9 mouse cellular contexts compared by ENCODE assay signal in the genomic region with DNA sequence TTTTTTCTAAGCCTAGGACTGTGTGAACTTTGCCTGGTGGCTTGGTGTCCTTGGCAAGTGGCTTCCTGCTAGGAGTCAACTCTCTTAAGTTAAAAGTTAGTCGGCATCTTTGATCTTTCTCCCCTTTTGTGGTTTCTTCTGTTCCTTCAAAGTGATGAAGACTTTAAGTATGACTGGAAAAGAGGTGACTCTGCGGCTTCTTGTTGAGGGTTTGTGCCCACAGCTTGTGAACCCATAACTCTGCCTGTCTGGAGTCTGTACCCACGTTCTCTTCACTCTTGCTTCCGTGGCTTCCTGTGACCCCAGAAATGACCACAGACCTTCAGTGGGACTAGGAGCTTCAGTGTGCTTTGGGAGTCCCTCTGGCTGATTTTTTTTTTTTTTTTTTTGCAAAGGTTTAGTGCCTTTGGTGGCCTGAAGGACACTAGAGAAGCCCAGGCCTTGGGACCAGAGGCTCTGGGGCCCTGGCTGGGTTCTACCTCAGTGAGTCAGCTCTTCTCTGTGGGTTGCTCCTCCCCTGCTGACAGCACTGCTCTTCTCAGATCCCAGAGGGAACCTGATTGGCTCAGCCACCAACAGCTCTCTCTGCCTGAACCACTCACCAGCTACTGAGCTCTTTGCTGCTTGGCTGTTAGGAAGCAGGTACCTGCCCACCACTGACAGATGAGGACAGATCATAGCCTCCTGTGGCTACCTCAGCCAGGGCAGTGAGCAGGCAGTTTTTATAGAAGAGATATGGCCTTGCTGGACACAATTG. TPM values are rescaled to one million over a fixed set of nuclear protein-coding genes. Genes with fewer than 3 reads are reported as not detected.
DNase-seq lines count a peak whose midpoint lies in the region; ATAC-seq and TF ChIP-seq lines count a peak whose summit lies in the region.
"Had no signal": no experiment of that assay in that cellular context is flagged by ENCODE, and none has a peak within 500 bp of the region (broad histone marks: within the 10 kb centered on the region; RNA-seq: fewer than 3 reads in every experiment).

No protein-coding gene starts in this region.

- peak; percentile 85 for ATAC-seq in stomach, embryonic 16.5 days (ENCODE audit: insufficient read depth, low FRiP score)

- no peaks in the 10 kb centered on the region for H3K36me3 ChIP-seq in heart, embryonic 10.5 days
- no peaks in the 10 kb centered on the region for H3K36me3 ChIP-seq in stomach, embryonic 16.5 days (ENCODE audit: control insufficient read depth, insufficient read depth, low read length)
- H3K36me3 ChIP-seq: neural tube, embryonic 12.5 days had no signal

- no peaks in the 10 kb centered on the region for H3K27me3 ChIP-seq in heart, embryonic 10.5 days (ENCODE audit: insufficient read depth, poor library complexity, severe bottlenecking)
- H3K27me3 ChIP-seq in stomach, embryonic 16.5 days (ENCODE audit: control insufficient read depth, insufficient read depth, low read length), result no peaks in the 10 kb centered on the region
- H3K27me3 ChIP-seq: neural tube, embryonic 12.5 days had no signal

- no peak overlapping the region for H3K9ac ChIP-seq in stomach, embryonic 16.5 days (ENCODE audit: low read length)
- H3K9ac ChIP-seq: neural tube, embryonic 12.5 days had no signal

- peak; percentile 96 for DNase-seq in heart, embryonic 10.5 days (ENCODE audit: low spot score)
- no peak for DNase-seq in heart, postnatal 4 days
- DNase-seq in B cell, adult 2 months, result peak; percentile 71 to 74
- DNase-seq in liver, result peak; percentile 93
- DNase-seq in left cerebral cortex, adult 18-20 months (ENCODE audit: low spot score in 2 of 2), result no peak
- no peak for DNase-seq in cerebellum, postnatal 14 days

- TF ChIP-seq CTCF in bone marrow, adult 2 months (IDR thresholded peaks at IDR 0.05; ENCODE audit: control insufficient read depth, insufficient read depth, low read length), result no peak

- H3K4me3 ChIP-seq in heart, embryonic 10.5 days, result no peak overlapping the region
- no peak overlapping the region for H3K4me3 ChIP-seq in bone marrow, adult 2 months (replicated peaks; ENCODE audit: control insufficient read depth, low read depth, low read length)
- no peak overlapping the region for H3K4me3 ChIP-seq in stomach, embryonic 16.5 days (replicated peaks; ENCODE audit: low read length)
- H3K4me3 ChIP-seq: neural tube, embryonic 12.5 days had no signal

- peak overlapping the region; percentile 73 for H3K27ac ChIP-seq in heart, embryonic 10.5 days
- H3K27ac ChIP-seq in bone marrow, adult 2 months (ENCODE audit: control insufficient read depth, insufficient read depth, low read depth, low read length, poor library complexity), result peak overlapping the region; percentile 69
- no peak overlapping the region for H3K27ac ChIP-seq in stomach, embryonic 16.5 days (ENCODE audit: low read length)
- H3K27ac ChIP-seq: neural tube, embryonic 12.5 days had no signal

- peaks cover 19% of the 10 kb centered on the region; the same call in 1 of the 2 replicates for H3K4me1 ChIP-seq in heart, embryonic 10.5 days
- H3K4me1 ChIP-seq in bone marrow, adult 2 months (ENCODE audit: control insufficient read depth, insufficient read depth, low read length), result peaks cover 30% of the 10 kb centered on the region
- no peaks in the 10 kb centered on the region for H3K4me1 ChIP-seq in stomach, embryonic 16.5 days (ENCODE audit: control insufficient read depth, insufficient read depth, low read length)
- H3K4me1 ChIP-seq: neural tube, embryonic 12.5 days had no signal

- H3K4me2 ChIP-seq in stomach, embryonic 16.5 days (ENCODE audit: low read depth, low read length), result no peak overlapping the region
- H3K4me2 ChIP-seq: neural tube, embryonic 12.5 days had no signal

- H3K9me3 ChIP-seq in heart, embryonic 10.5 days, result no peaks in the 10 kb centered on the region
- no peaks in the 10 kb centered on the region for H3K9me3 ChIP-seq in stomach, embryonic 16.5 days (replicated peaks; ENCODE audit: control insufficient read depth, low read length)
- H3K9me3 ChIP-seq: neural tube, embryonic 12.5 days had no signal

- TF ChIP-seq POLR2A in bone marrow, adult 2 months (IDR thresholded peaks at IDR 0.05; ENCODE audit: borderline replicate concordance, control insufficient read depth, low read depth, low read length), result no peak

- 79% methylated on average over 4 of the region's 4 CpGs for WGBS in heart, embryonic 10.5 days
- WGBS in bone marrow, adult 2 months, result 7% methylated on average over 4 of the region's 4 CpGs
- WGBS in stomach, embryonic 16.5 days, result 84% methylated on average over 4 of the region's 4 CpGs

RNA-seq across cellular contexts. Expression of gene Inpp5d, which starts 17.2 kb away (rescaled TPM):
- 5.1 and 6.0 TPM in 2 replicates for polyA plus RNA-seq in heart, embryonic 10.5 days (2016; fragmentation: Nextera tagmentation; extraction: Ambion mirVana)
- 10 to 100 TPM; 10.7 to 15.6 TPM for total RNA-seq in heart, postnatal 4 days (2021)
- polyA plus RNA-seq in bone marrow, adult 2 months (2011; ENCODE audit: insufficient read depth, insufficient read length, low replicate concordance, missing spikeins), result 47.2 and 80.4 TPM in 2 replicates
- polyA plus RNA-seq in stomach, embryonic 16.5 days (2015; fragmentation: Nextera tagmentation; extraction: Ambion mirVana), result 6.3 and 8.6 TPM in 2 replicates
- 10 to 100 TPM; 14.9 to 15.3 TPM for total RNA-seq in left cerebral cortex, adult 18-20 months (2021)

Comparison
In these comparisons a context has a peak if more than half of its experiments do, and no peak if none do; other contexts are left out.
1. DNase-seq: peak in heart, embryonic 10.5 days (single experiment), B cell, adult 2 months (2 of 2) and liver (single experiment); none in heart, postnatal 4 days (single experiment), left cerebral cortex, adult 18-20 months (0 of 2) and cerebellum, postnatal 14 days (0 of 2).